Mouse (Mus musculus): ENCODE data around the gene Trp53i13.
A peak's percentile ranks its signal among the peaks of the same experiment; 100 is the strongest.
"Not testable (repeated sequence)": the region's sequence is repeated elsewhere in the genome, so short reads cannot be mapped to it uniquely, and the experiment has no call there.

Gene Trp53i13

GRCm38 (mm10) chr11:77515637-77516552 lies at the start of gene Trp53i13:
TSS of gene Trp53i13 (minus strand) at chr11:77515980.
- DNase-seq (ENCODE audit: low spot score): no peak

- no peak for DNase-seq (ENCODE audit: low spot score)
Observed at GRCm38 (mm10) chr11:77545261-77545660, 29.5 kb upstream of the Trp53i13 start.

- no peak for DNase-seq (ENCODE audit: low spot score)
Observed at GRCm38 (mm10) chr11:77532202-77532846, 16.5 kb upstream of the Trp53i13 start.

- no peak for DNase-seq (ENCODE audit: low spot score)
Observed at GRCm38 (mm10) chr11:77530862-77531261, 15.1 kb upstream of the Trp53i13 start.

- no peak for DNase-seq (ENCODE audit: low spot score)
Observed at GRCm38 (mm10) chr11:77529644-77530043, 13.9 kb upstream of the Trp53i13 start.

- not testable (repeated sequence) for DNase-seq (ENCODE audit: low spot score)
Observed at GRCm38 (mm10) chr11:77528420-77528819, 12.6 kb upstream of the Trp53i13 start.

GRCm38 (mm10) chr11:77525804-77526486 lies 10.2 kb upstream of the Trp53i13 start:
- no peak for DNase-seq (ENCODE audit: low spot score)

GRCm38 (mm10) chr11:77520601-77521529 lies 5.1 kb upstream of the Trp53i13 start:
- no peak for DNase-seq (ENCODE audit: low spot score)

GRCm38 (mm10) chr11:77519043-77519442 lies 3.3 kb upstream of the Trp53i13 start, which contains the start of gene Gm10392:
TSS of gene Gm10392 (minus strand) at chr11:77519198.
- no peak for DNase-seq (ENCODE audit: low spot score)

GRCm38 (mm10) chr11:77518051-77518798 lies 2.4 kb upstream of the Trp53i13 start:
- no peak for DNase-seq (ENCODE audit: low spot score)

- no peak for DNase-seq (ENCODE audit: low spot score)
Observed at GRCm38 (mm10) chr11:77516553-77517425, 1.0 kb upstream of the Trp53i13 start.

- DNase-seq (ENCODE audit: low spot score): peak; percentile 82
Observed at GRCm38 (mm10) chr11:77514832-77515636, 746 bp downstream of the Trp53i13 start, which contains the start of gene Abhd15. TSS of gene Abhd15 (plus strand) at chr11:77515121.

GRCm38 (mm10) chr11:77514281-77514831 lies 1.4 kb downstream of the Trp53i13 start:
- no peak for DNase-seq (ENCODE audit: low spot score)

GRCm38 (mm10) chr11:77513811-77514170 lies 2.0 kb downstream of the Trp53i13 start:
- no peak for DNase-seq (ENCODE audit: low spot score)

GRCm38 (mm10) chr11:77512891-77513810 lies 2.6 kb downstream of the Trp53i13 start:
- peak; percentile 78 for DNase-seq (ENCODE audit: low spot score)

- no peak for DNase-seq (ENCODE audit: low spot score)
Observed at GRCm38 (mm10) chr11:77511336-77511735, 4.4 kb downstream of the Trp53i13 start.

All from ovary, adult 18-20 months (tissue).